Mouse (Mus musculus) stomach, embryonic 14.5 days (tissue): ENCODE measurements around the gene Trp73. TPM values are rescaled to one million over a fixed set of nuclear protein-coding genes. Genes with fewer than 3 reads are reported as not detected.

Source experiments
- ATAC-seq: fragments of 200-750 bp; cut with Nextera tagmentation; 2 replicates; pipeline ENCODE4 v1.8.0; 2017; ENCODE audit warnings: low read depth, moderate TSS enrichment; ENCODE audit not compliant: insufficient number of reproducible peaks, insufficient read depth, low FRiP score
- H3K27ac ChIP-seq: fragments of 300-500 bp; sonication (generic); 2 replicates; pipeline ENCODE4 v1.5.1; 2014; ENCODE audit warnings: mild to moderate bottlenecking, low read length, moderate library complexity, mixed read lengths
- H3K27me3 ChIP-seq: fragments of 300-500 bp; sonication (generic); 2 replicates; pipeline ENCODE4 v1.6.1; 2014; ENCODE audit warnings: low read length, control low read depth, mixed read lengths; ENCODE audit not compliant: control insufficient read depth, insufficient read depth
- H3K36me3 ChIP-seq: fragments of 300-500 bp; sonication (generic); 2 replicates; pipeline ENCODE4 v1.6.1; 2014; ENCODE audit warnings: mild to moderate bottlenecking, control low read depth, low read length, moderate library complexity, mixed read lengths; ENCODE audit not compliant: control insufficient read depth, insufficient read depth
- H3K4me1 ChIP-seq: fragments of 300-500 bp; sonication (generic); 2 replicates; pipeline ENCODE4 v1.6.1; 2014; ENCODE audit warnings: low read length, control low read depth, mixed read lengths; ENCODE audit not compliant: control insufficient read depth, insufficient read depth
- H3K4me2 ChIP-seq: fragments of 300-500 bp; sonication (generic); replicated peaks from 2 replicates; pipeline ENCODE4 v1.6.1; 2014; ENCODE audit warnings: low read depth, low read length, control low read depth
- H3K4me3 ChIP-seq: fragments of 300-500 bp; sonication (generic); 2 replicates; pipeline ENCODE4 v1.5.1; 2014; ENCODE audit warnings: low read depth, low read length, control low read depth
- H3K9ac ChIP-seq: fragments of 300-500 bp; sonication (generic); replicated peaks from 2 replicates; pipeline ENCODE4 v1.6.1; 2014; ENCODE audit warnings: low read depth, mild to moderate bottlenecking, control low read depth, low read length, moderate library complexity, mixed read lengths
- H3K9me3 ChIP-seq: fragments of 300-500 bp; sonication (generic); 2 replicates; pipeline ENCODE4 v1.6.1; 2016; ENCODE audit warnings: low read depth, low read length, control low read depth; ENCODE audit not compliant: control insufficient read depth
- WGBS: fragments of 180-500 bp; shearing (Covaris S2); extraction: QIAGEN DNeasy Blood & Tissue Kit; methylation state at CpG from one replicate; pipeline ENCODE4 v1.1.7; 2014; 5-methylcytosine and 5-hydroxymethylcytosine counted together
- polyA plus RNA-seq: library from polyadenylated mRNA; unstranded; fragments of >200 nt; fragmentation: Nextera tagmentation; extraction: Ambion mirVana; gene quantifications from 2 replicates; pipeline ENCODE4 v1.2.1, GENCODE M21; 2014

The Trp73 gene
- 0.32 and 0.42 TPM in 2 replicates for polyA plus RNA-seq

GRCm38 (mm10) chr4:154140182-154140212 lies at the start of gene Trp73:
Gene Trp73 (minus strand): TSS chr4:154140208.
- H3K36me3 ChIP-seq: no peaks in the 10 kb centered on the region
- no peak within 1 kb of the TSS for H3K27ac ChIP-seq
- H3K4me1 ChIP-seq: peaks cover 20% of the 10 kb centered on the region
- ATAC-seq: no peak
- 0% methylated on average over 4 of the region's 4 CpGs for WGBS
- peaks cover 33% of the 10 kb centered on the region for H3K27me3 ChIP-seq
- no peaks in the 10 kb centered on the region for H3K9me3 ChIP-seq
- H3K4me2 ChIP-seq: peak within 1 kb of the TSS; percentile 94
- H3K9ac ChIP-seq: peak within 1 kb of the TSS; percentile 0; the same call in 1 of the 2 replicates
- peak within 1 kb of the TSS; percentile 50 for H3K4me3 ChIP-seq

- H3K27ac ChIP-seq: no peak overlapping the region
- H3K9me3 ChIP-seq: no peaks in the 10 kb centered on the region
- H3K36me3 ChIP-seq: no peaks in the 10 kb centered on the region
- no peaks in the 10 kb centered on the region for H3K4me1 ChIP-seq
- WGBS: 70% methylated on average over 8 of the region's 8 CpGs
- no peaks in the 10 kb centered on the region for H3K27me3 ChIP-seq
- no peak overlapping the region for H3K9ac ChIP-seq
- ATAC-seq: no peak
- H3K4me3 ChIP-seq: no peak overlapping the region
- no peak overlapping the region for H3K4me2 ChIP-seq
Measured at GRCm38 (mm10) chr4:154188948-154189347, 48.9 kb upstream of the Trp73 start.

GRCm38 (mm10) chr4:154186002-154186537 lies 46.1 kb upstream of the Trp73 start:
- Histone ChIP-seq H3K27ac (no peak overlapping the region), H3K27me3 (no peaks in the 10 kb centered on the region), H3K9ac (no peak overlapping the region), H3K4me2 (no peak overlapping the region), H3K4me3 (no peak overlapping the region), H3K36me3 (no peaks in the 10 kb centered on the region), H3K9me3 (no peaks in the 10 kb centered on the region), H3K4me1 (no peaks in the 10 kb centered on the region)
- 64% methylated on average over 11 of the region's 11 CpGs for WGBS
- ATAC-seq: no peak

- Histone ChIP-seq H3K4me2 (no peak overlapping the region), H3K36me3 (no peaks in the 10 kb centered on the region), H3K4me1 (no peaks in the 10 kb centered on the region), H3K27me3 (no peaks in the 10 kb centered on the region), H3K4me3 (no peak overlapping the region), H3K27ac (no peak overlapping the region), H3K9me3 (no peaks in the 10 kb centered on the region), H3K9ac (no peak overlapping the region)
- ATAC-seq: no peak
- 71% methylated on average over 5 of the region's 5 CpGs for WGBS
Measured at GRCm38 (mm10) chr4:154185001-154185400, 45.0 kb upstream of the Trp73 start.

- no peak overlapping the region for H3K9ac ChIP-seq
- no peak overlapping the region for H3K4me3 ChIP-seq
- WGBS: 71% methylated on average over 5 of the region's 5 CpGs
- H3K36me3 ChIP-seq: no peaks in the 10 kb centered on the region
- no peaks in the 10 kb centered on the region for H3K27me3 ChIP-seq
- no peaks in the 10 kb centered on the region for H3K9me3 ChIP-seq
- no peak overlapping the region for H3K27ac ChIP-seq
- no peak overlapping the region for H3K4me2 ChIP-seq
- ATAC-seq: no peak
- no peaks in the 10 kb centered on the region for H3K4me1 ChIP-seq
Measured at GRCm38 (mm10) chr4:154183566-154183965, 43.6 kb upstream of the Trp73 start.

GRCm38 (mm10) chr4:154181001-154181400 lies 41.0 kb upstream of the Trp73 start:
- no peaks in the 10 kb centered on the region for H3K9me3 ChIP-seq
- H3K27me3 ChIP-seq: no peaks in the 10 kb centered on the region
- no peaks in the 10 kb centered on the region for H3K4me1 ChIP-seq
- H3K9ac ChIP-seq: no peak overlapping the region
- ATAC-seq: no peak
- H3K27ac ChIP-seq: no peak overlapping the region
- H3K4me2 ChIP-seq: no peak overlapping the region
- H3K36me3 ChIP-seq: no peaks in the 10 kb centered on the region
- H3K4me3 ChIP-seq: no peak overlapping the region
- 64% methylated on average over 7 of the region's 7 CpGs for WGBS

- WGBS: 61% methylated on average over 8 of the region's 8 CpGs
- Histone ChIP-seq H3K36me3 (no peaks in the 10 kb centered on the region), H3K9ac (no peak overlapping the region), H3K4me1 (0 out of 2 replicates have a peak, but pooled peaks cover under 1% of the 10 kb centered on the region), H3K9me3 (no peaks in the 10 kb centered on the region), H3K4me3 (no peak overlapping the region), H3K27ac (no peak overlapping the region), H3K27me3 (0 out of 2 replicates have a peak, but pooled peaks cover 3% of the 10 kb centered on the region), H3K4me2 (no peak overlapping the region)
- no peak for ATAC-seq
Measured at GRCm38 (mm10) chr4:154177257-154177656, 37.2 kb upstream of the Trp73 start.

GRCm38 (mm10) chr4:154171931-154172604 lies 32.1 kb upstream of the Trp73 start:
- Histone ChIP-seq H3K9ac (no peak overlapping the region), H3K4me1 (peaks cover 13% of the 10 kb centered on the region; the same call in 1 of the 2 replicates), H3K27ac (no peak overlapping the region), H3K27me3 (peaks cover 18% of the 10 kb centered on the region), H3K4me2 (peak overlapping the region; percentile 99), H3K9me3 (no peaks in the 10 kb centered on the region), H3K4me3 (peak overlapping the region; percentile 49), H3K36me3 (no peaks in the 10 kb centered on the region)
- no peak for ATAC-seq
- 36% methylated on average over 13 of the region's 13 CpGs for WGBS
